Mouse (Mus musculus) gastrocnemius, adult 2 months (tissue): ENCODE measurements at regions not wholly inside any gene's neighbourhood (a gene's known extent, or its start where the extent isn't known, plus 50 kb on each side); places are given as distances from the start of the nearest gene placed in this dataset.

ENCODE experiments used
- DNase-seq: peaks from one replicate; pipeline ENCODE4 v3.0.0; 2022
- H3K27ac ChIP-seq: fragments of 200-600 bp; 2 replicates; pipeline ENCODE4 v1.8.1; 2022; ENCODE audit warnings: mild to moderate bottlenecking
- H3K4me3 ChIP-seq: fragments of 200-600 bp; 2 replicates; pipeline ENCODE4 v1.8.1; 2022; ENCODE audit warnings: mild to moderate bottlenecking, moderate library complexity
- CTCF ChIP-seq: fragments of 200-600 bp; IDR thresholded peaks from 2 replicates; pipeline ENCODE4 v1.8.1; 2022; ENCODE audit warnings: antibody characterized with exemption, mild to moderate bottlenecking, moderate library complexity
- intact Hi-C: fragments of 180-260 bp; cut with DNase I; formaldehyde crosslinking; loops from one replicate; pipeline ENCODE4 v1.15.1; 2025

DNA sequence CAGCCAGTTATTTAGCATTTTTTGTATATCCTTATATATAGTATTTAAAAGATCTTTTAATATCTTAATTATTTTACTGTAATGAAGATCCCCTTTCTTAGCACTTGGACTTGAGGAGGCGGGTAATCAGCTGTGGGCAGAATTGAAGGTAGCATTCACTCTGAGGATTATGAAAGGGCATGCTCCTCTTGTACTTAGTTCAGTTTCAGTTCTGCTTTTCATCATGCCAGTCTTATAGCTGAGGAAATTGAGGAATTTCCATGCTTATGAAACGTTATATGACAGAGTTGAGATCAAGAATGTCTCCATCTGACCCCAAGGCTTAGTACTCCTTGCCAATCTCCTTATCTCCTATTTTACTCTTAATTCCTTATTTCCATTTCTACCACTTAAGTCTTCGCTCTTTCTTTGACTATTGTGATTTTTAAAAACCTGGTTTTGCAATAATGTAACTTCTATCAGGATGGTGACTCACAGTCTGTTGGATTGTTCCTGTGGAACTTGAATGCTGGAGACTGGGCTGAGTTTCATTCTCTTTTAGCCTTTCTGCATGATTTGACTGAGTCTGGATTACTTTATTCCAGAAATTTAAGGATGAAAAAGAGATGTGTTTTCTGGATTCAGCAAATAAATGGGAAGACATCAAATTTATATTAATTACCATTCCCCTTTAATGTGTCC is 133.6 kb downstream of the Papss1 start:
- H3K27ac ChIP-seq = no peak overlapping the region
- no peak for DNase-seq
- TF ChIP-seq CTCF = no peak
- no peak overlapping the region for H3K4me3 ChIP-seq
- intact Hi-C loops = no loop called here

DNA sequence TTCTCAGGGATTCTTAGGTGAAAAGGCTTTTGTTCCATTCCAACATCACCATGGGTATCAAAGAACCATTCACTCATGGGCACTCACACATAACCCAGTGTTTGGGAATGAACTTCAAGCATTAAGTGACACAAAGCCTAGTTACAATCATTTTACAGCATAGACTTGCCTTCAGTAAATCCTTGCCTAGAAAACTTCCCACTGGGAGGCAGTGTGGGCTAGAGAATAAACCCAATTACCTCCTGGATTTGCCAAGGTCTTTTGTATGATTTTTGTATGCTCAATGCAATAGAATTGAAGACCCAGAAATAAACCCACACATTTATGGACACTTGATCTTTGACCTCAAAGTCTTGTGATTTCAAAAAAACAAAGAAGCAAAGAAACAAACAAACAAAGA is 138.6 kb downstream of the Papss1 start:
- intact Hi-C loops = no loop called here
- no peak overlapping the region for H3K27ac ChIP-seq
- peak; percentile 27 for TF ChIP-seq CTCF
- H3K4me3 ChIP-seq = no peak overlapping the region
- DNase-seq = no peak

DNA sequence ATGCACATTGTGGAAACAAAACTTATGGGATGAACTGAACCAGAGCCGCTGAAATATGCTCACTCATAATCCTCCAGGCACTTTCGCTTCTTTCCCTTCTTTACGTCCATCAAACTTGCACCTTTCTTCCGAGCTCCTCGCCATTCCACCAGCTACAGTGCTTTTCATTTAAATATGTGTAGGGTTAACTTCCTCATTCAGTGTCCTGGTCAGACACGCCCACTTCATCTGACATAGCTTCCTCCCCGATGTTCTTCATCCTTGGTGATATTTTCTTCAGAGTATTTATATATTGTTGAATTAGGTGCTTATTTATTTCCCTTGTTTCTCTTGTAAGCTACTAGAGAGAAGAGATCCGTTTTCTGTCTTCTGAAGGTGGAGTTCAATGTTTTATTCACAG is 149.0 kb downstream of the Papss1 start:
- intact Hi-C loops = no loop called here
- H3K4me3 ChIP-seq = no peak overlapping the region
- no peak for DNase-seq
- no peak for TF ChIP-seq CTCF
- H3K27ac ChIP-seq = no peak overlapping the region

DNA sequence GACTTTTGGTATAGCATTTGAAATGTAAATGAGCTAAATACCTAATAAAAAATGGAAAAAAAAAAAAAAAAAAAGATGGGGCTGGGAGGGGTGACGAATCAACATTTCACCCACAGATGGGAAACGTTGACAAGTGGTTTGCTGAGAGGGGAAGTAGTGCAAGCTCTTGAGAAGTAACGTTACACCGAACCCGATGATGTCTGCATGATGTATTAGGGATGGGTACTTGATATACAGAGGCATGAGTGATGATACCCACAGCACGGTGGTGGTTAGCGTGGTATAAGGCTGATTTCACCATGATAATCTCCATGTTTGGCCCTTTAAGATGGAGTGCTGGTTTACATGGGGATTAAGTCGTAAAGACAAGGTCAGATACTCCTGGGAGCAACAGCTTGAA is 154.2 kb downstream of the Papss1 start:
- H3K4me3 ChIP-seq = no peak overlapping the region
- DNase-seq = no peak
- no peak for TF ChIP-seq CTCF
- intact Hi-C loops = no loop called here
- H3K27ac ChIP-seq = no peak overlapping the region

DNA sequence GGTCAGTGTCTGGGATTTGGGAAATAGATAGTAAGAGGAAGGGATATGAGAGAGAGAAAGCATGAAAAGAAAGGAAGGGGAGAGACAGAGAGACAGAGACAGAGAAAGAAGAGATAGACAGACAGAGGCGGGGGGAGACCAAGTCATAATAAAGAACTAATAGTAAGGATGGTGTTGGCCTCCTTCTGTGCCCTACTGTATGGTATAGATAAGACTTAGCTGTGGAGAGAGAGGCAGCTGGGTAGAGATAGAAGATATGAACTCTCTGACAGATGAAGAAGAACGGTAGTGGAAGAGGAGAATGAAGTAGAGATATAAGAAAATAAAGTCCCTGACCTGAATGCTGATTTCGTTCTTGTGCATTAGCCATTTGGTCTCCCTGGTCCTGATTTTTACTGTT is 164.1 kb downstream of the Papss1 start:
- intact Hi-C loops = no loop called here

DNA sequence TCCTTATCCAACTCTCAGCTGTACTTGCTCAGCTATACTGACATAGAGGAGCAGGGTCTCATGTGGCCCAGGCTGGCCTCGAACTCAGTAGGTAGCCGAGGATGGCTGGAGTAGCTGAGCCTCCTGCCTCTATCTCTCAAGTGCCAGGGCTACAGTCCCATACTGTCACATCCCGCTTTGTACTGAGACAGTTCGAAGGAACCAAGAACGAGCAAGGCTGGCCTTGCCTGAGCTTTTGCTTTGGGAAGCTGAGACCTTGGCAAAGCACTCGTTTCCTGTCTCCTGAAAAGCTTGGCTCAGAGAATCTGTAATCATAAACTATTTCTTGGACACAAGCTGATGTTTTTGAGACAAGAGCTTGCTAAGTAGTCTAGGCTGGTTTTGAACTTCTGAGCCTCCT is 169.7 kb downstream of the Papss1 start:
- DNase-seq = no peak
- intact Hi-C loops = no loop called here
- TF ChIP-seq CTCF = no peak
- Histone ChIP-seq H3K4me3 (no peak overlapping the region), H3K27ac (no peak overlapping the region)

More for the DNA sequence above, 164.1 kb downstream of the Papss1 start:
- Histone ChIP-seq H3K4me3 (no peak overlapping the region), H3K27ac (no peak overlapping the region)
- no peak for TF ChIP-seq CTCF
- DNase-seq = no peak

DNA sequence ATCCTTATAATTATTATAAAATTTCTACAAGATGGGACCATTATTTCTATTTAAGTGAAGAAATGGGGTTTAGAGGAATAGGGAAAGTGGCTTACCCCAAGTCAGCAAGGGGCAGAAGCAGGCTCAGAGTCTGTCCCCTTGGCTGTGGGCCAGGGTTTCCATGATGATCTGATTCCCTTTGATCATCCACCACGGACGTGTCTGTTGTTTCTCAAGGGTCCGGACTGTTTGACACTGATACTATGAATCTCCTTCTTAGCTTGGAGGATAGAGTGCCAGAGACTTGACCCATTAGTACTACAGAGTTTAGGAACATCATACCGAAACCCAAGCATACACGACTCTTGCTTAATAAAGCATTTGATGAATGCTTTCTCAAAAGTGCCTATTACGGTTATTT is 172.9 kb downstream of the Papss1 start:
- no peak for DNase-seq
- no peak for TF ChIP-seq CTCF
- Histone ChIP-seq H3K27ac (no peak overlapping the region), H3K4me3 (no peak overlapping the region)
- intact Hi-C loops = no loop called here

DNA sequence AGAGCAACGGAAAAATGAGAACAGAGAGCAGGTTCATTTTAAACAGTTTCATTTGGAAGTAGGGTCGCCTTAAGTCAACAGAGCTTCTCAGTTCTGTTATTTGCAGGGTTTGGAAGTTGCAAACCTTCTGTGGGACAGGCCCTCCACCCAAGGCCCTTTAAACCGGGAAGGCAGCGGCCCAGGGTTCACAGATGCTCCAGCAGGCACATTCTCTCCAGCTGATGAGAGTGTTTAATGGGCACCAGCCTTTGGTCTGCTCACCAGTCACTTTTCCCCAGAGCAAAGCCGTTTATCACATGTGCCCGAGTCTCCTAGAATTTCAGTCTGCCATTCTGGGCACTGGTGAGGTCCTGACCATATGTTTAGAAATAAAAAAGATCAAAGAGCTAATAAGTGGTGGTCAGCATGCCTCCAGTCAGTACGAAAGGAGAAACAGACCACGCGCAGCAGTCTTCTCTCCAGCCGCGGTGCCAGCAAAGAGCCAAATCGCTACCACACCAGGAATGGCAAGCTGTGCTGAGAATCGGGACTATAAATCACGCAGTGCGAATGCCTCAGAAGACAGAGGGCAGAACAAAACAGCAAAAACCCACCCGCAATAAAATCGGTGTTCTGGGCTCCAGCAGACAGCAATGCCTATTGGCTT is 173.5 kb downstream of the Papss1 start:
- DNase-seq = no peak
- Histone ChIP-seq H3K4me3 (peak overlapping the region; percentile 46), H3K27ac (no peak overlapping the region)
- TF ChIP-seq CTCF = no peak
- intact Hi-C loops = no loop called here

DNA sequence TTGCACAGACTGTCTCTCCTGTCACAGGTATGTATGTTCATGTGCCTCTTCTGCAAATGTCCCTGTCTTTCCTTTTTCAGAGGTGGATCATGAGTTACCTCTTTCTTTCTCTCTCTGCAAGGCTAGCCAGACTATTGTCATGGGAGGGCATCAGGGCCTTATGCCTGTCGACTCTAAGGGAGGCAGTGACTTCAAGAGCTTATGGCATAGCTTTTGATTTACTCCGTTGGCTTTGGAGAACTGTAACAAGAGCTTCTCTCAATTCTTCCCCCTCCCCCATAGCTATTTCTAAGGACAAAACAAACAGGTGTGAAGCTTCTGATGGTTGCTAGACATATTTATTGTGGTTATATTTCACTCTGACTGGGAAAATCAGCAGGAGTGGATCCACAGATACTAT is 191.0 kb downstream of the Papss1 start:
- DNase-seq = no peak
- Histone ChIP-seq H3K4me3 (no peak overlapping the region), H3K27ac (no peak overlapping the region)
- no peak for TF ChIP-seq CTCF
- intact Hi-C loops = no loop called here

DNA sequence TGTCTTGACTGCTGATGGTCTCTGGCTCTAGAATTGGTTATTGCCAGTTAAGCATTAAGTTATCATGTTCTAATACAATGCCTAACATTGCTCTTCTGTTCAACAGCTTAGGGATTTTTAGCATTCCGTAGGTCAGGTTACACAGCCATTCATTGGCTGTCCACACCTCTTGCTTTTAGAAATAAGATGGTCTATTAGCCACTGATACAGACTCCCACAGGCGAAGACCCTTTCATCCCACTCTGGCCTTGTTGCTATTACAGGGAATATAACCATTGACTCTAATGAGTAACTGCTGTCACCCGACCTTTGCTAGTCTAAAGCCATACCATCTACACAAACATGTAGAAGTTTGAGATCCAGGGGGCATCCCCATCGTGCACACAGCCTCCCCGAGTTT is 191.6 kb downstream of the Papss1 start:
- Histone ChIP-seq H3K4me3 (no peak overlapping the region), H3K27ac (no peak overlapping the region)
- intact Hi-C loops = no loop called here
- DNase-seq = no peak
- no peak for TF ChIP-seq CTCF

DNA sequence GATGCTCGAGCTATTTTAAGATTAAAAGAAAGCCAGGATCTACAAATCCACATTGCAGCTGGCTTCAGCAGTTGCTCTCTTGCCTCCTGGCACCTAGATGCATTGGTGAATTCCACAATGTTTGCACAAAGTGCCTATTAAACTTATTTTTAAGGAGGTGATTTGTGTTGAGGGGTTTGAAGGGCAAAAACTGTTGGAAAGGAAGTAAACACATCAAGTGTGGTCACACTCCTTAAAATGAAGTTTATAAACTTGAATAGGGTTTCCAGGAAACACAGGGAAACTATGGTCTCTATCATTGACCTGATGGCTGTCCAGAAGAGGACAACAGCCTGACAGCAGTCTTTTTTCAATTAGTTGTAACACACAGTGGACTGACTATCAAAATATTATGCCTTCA is 205.4 kb downstream of the Papss1 start:
- DNase-seq = no peak
- intact Hi-C loops = no loop called here
- TF ChIP-seq CTCF = no peak
- H3K27ac ChIP-seq = no peak overlapping the region
- no peak overlapping the region for H3K4me3 ChIP-seq

DNA sequence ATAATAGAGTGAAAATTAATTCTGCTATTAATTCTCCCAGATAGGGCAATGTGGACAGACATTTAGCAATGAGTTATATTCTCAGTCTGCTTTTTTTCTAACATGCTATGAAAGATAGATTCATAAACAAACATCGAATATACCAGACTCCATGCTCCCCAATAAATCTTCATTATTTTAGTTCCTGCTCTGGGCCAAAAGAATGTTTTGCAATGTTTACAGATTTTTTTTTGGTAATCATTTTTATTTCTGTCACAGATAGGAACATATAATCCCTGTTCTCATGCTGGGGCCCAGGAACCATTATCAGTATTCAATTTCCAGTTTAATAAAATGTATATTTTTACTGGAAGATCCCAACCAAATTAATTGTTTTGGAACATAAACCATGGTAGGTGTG is 205.9 kb downstream of the Papss1 start:
- Histone ChIP-seq H3K27ac (no peak overlapping the region), H3K4me3 (no peak overlapping the region)
- DNase-seq = no peak
- no peak for TF ChIP-seq CTCF
- intact Hi-C loops = no loop called here

DNA sequence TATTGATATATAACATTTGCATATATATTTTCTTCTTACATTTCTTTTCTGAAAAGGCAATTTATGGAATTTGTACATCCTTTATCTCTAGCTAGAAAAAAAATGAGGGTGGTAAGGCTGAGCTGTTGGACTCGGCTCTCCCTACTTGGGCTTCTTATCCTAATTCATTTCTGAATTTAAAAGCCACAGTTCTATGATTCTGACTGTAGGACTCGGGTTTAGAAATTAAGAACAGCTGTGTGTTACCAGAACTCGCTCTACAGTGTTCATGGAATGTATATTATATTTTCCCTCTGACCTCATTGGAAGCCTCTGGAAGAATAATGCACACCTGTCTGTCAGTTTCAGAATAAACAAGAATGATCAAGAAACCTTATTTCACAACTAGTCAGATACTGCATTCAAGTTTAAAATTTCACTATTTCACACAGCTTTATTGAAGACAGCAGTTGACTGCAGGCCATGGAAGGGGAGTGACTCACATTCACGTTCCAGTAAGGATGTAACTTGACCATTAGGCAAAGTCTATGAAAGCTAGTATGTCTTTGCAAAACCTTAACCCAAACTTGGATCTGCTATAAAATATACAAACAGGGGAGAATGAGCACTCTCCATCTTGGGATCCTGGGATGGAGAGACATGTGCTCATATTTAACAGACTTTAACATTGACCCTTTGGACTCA is 207.4 kb downstream of the Papss1 start:
- TF ChIP-seq CTCF = no peak
- intact Hi-C loops = no loop called here
- DNase-seq = no peak
- H3K27ac ChIP-seq = no peak overlapping the region
- no peak overlapping the region for H3K4me3 ChIP-seq

DNA sequence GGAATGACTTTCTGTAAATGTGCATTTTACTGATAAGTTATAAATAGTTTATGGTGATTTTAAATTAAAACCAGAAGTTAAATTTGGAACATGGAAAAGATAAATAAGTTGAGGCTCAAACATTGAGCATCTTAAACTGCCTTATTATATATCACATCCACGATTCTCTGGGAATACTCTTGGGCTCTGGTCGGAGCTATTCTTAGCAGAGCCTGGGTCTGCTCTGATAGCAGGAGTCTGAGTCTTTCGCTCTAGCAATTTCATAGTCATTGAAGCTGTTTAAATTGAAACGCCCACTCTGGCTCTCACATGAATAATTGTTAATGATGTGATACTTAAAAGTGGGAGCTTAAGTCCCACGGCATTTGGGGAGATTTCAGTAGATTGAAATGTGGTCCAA is 208.0 kb downstream of the Papss1 start:
- no peak for DNase-seq
- intact Hi-C loops = no loop called here
- H3K27ac ChIP-seq = no peak overlapping the region
- no peak for TF ChIP-seq CTCF
- no peak overlapping the region for H3K4me3 ChIP-seq
